Mouse (Mus musculus) hindbrain, embryonic 14.5 days (tissue): ENCODE measurements around the gene Lpp. TPM values are rescaled to one million over a fixed set of nuclear protein-coding genes. Genes with fewer than 3 reads are reported as not detected.

Experiments
- ATAC-seq: fragments of 200-750 bp; cut with Nextera tagmentation; 2 replicates; pipeline ENCODE4 v1.8.0; 2017; ENCODE audit warnings: moderate number of reproducible peaks, mild to moderate bottlenecking, moderate TSS enrichment, moderate library complexity; ENCODE audit not compliant: low FRiP score
- DNase-seq: peaks from one replicate; pipeline ENCODE4 v3.0.0-alpha.2; 2015; ENCODE audit warnings: low spot score
- H3K27ac ChIP-seq: fragments of 300-500 bp; sonication (generic); 2 replicates; pipeline ENCODE4 v1.5.1; 2014; ENCODE audit warnings: mild to moderate bottlenecking, moderate library complexity
- H3K27me3 ChIP-seq: fragments of 300-500 bp; sonication (generic); 2 replicates; pipeline ENCODE4 v1.6.1; 2014; ENCODE audit warnings: mild to moderate bottlenecking, low read length, mixed read lengths; ENCODE audit not compliant: control insufficient read depth, insufficient read depth
- H3K36me3 ChIP-seq: fragments of 300-500 bp; sonication (generic); replicated peaks from 2 replicates; pipeline ENCODE4 v1.6.1; 2014; ENCODE audit not compliant: control insufficient read depth, insufficient read depth
- H3K4me1 ChIP-seq: fragments of 300-500 bp; sonication (generic); replicated peaks from 2 replicates; pipeline ENCODE4 v1.6.1; 2014; ENCODE audit warnings: antibody characterized with exemption, low read length, mixed read lengths; ENCODE audit not compliant: control insufficient read depth, insufficient read depth
- H3K4me2 ChIP-seq: fragments of 300-500 bp; sonication (generic); replicated peaks from 2 replicates; pipeline ENCODE4 v1.6.1; 2014; ENCODE audit warnings: mild to moderate bottlenecking, moderate library complexity
- H3K4me3 ChIP-seq: fragments of 300-500 bp; sonication (generic); replicated peaks from 2 replicates; pipeline ENCODE4 v1.5.1; 2014; ENCODE audit warnings: mild to moderate bottlenecking, low read length
- H3K9ac ChIP-seq: fragments of 300-500 bp; sonication (generic); 2 replicates; pipeline ENCODE4 v1.6.1; 2014
- H3K9me3 ChIP-seq: fragments of 300-500 bp; sonication (generic); 2 replicates; pipeline ENCODE4 v1.6.1; 2016; ENCODE audit warnings: low read length; ENCODE audit not compliant: control insufficient read depth
- WGBS: fragments of 180-500 bp; shearing (Covaris S2); extraction: QIAGEN DNeasy Blood & Tissue Kit; methylation state at CpG from one replicate; pipeline ENCODE4 v1.1.7; 2014; 5-methylcytosine and 5-hydroxymethylcytosine counted together
- polyA plus RNA-seq: library from polyadenylated mRNA; unstranded; fragments of >200 nt; fragmentation: Nextera tagmentation; extraction: Ambion mirVana; gene quantifications from 2 replicates; pipeline ENCODE4 v1.2.1, GENCODE M21; 2014

The Lpp gene
- polyA plus RNA-seq, 1 experiment from 2014 or later = 13.0 TPM

DNA sequence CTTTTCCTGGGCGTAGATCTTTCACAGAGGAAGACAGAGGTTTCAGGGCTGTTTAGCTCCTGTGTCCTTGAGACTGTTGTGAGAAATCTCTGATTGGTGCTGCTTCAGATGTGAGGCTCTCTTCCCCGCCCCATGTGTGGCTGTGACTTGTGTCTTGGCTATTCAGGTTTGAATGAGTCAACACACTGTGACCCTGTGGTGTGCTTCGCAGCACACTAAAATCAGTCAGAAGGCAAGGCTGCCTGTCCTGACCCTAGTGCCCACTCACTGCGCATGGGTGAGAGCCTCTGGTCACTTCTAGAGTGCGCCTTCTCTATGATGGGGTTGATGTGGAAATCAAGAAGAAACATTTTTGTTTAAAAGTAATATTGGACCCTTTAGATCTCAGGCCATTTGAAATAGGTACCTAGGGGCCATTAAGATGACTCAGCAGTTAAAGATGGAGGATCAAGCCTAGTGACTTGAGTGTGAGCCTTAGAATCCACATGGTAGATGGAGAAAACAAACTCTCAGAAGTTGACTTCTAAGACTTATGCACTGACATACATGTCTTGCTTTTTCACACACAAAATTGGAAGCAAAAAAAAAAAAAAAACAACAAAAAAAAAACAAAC is 114.7 kb downstream of the Lpp start:
- DNase-seq (no peak), ATAC-seq (no peak)
- WGBS = 92% methylated on average over 5 of the region's 5 CpGs
- peaks cover 7% of the 10 kb centered on the region; the same call in 1 of the 2 replicates for H3K4me1 ChIP-seq
- H3K9ac ChIP-seq = no peak overlapping the region
- no peak overlapping the region for H3K4me2 ChIP-seq
- H3K9me3 ChIP-seq = no peaks in the 10 kb centered on the region
- no peak overlapping the region for H3K27ac ChIP-seq
- no peaks in the 10 kb centered on the region for H3K36me3 ChIP-seq
- no peak overlapping the region for H3K4me3 ChIP-seq
- H3K27me3 ChIP-seq = no peaks in the 10 kb centered on the region

DNA sequence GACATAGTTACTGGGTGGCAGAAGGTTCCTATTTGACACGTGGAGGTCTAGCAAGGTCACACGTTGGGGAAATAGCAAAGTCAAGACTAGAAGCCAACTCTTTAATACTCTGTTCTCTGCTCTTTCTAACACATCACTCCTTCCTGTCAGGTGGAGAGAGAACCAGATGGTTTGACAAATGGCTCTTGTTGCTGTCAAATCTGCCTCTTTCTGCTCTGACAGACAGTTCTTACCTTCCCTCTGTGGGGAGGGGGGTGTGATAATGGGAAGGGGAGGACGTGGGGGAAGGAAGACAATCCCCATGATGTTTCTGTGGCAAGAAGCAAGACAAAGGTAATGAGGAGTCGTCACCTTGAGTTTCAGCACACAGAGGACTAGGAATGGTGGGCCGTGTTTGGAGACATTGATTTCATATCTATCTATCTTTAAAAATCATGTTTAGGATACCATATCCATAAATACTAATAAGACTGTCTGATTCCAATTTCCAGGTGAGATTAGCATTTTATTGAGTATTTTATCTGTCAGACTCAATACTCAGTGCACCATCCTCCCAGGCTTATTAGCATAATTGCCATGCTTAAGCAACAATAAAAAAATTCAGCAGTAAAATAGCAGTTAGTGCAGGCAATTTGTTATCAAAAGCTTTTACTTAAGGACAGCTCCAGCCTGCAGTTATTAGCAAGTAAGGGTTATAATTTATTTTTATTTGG is 115.9 kb downstream of the Lpp start:
- Histone ChIP-seq H3K27ac (no peak overlapping the region; the same call in 1 of the 2 replicates), H3K27me3 (no peaks in the 10 kb centered on the region), H3K36me3 (no peaks in the 10 kb centered on the region), H3K9me3 (no peaks in the 10 kb centered on the region), H3K4me3 (no peak overlapping the region), H3K4me1 (peaks cover 7% of the 10 kb centered on the region; the same call in 1 of the 2 replicates), H3K4me2 (no peak overlapping the region), H3K9ac (no peak overlapping the region)
- no peak for ATAC-seq
- 57% methylated on average over 5 of the region's 5 CpGs for WGBS
- no peak for DNase-seq

DNA sequence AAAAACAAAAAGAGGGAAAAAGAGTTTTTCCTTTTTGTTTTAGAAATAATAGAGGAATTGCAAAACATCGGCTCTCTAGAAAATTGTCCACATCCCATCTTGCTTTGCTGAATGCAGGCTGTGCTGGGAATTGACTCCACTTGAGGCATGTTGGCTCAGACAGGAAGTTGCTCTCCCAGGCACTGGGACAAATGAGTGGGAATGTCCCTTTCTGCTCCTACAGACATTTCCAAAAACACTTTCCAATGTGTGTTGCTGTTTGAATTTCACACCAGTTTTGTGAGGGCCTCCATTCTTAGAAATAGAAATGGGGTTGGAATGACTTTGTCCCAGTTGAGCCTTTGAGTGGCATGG is 116.5 kb downstream of the Lpp start:
- Histone ChIP-seq H3K27ac (no peak overlapping the region; the same call in 1 of the 2 replicates), H3K9me3 (no peaks in the 10 kb centered on the region), H3K4me3 (no peak overlapping the region), H3K36me3 (no peaks in the 10 kb centered on the region), H3K4me2 (no peak overlapping the region), H3K4me1 (peaks cover 7% of the 10 kb centered on the region; the same call in 1 of the 2 replicates), H3K27me3 (no peaks in the 10 kb centered on the region), H3K9ac (no peak overlapping the region)
- WGBS = 49% methylated on average over 1 of the region's 1 CpGs
- ATAC-seq (no peak), DNase-seq (no peak)

DNA sequence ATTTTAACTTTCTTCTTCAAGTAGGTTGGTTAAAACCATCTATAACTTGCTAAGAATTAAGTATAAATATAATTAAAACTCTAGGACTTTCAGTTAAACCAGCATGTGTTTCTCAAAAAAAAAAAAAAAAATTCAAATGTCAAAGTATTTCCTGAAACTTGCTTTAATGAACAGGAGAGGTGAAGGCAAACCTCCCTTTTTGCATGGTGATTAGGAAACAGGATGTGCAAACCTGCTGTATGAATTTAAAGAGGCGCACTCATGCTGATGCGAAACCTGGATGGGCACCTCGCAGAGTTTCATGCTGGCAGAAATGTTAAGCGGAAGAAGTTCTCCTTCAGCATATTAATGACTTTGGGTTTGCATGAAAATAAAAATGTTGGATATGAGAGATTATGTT is 119.9 kb downstream of the Lpp start:
- ATAC-seq (no peak), DNase-seq (no peak)
- Histone ChIP-seq H3K27ac (no peak overlapping the region), H3K27me3 (no peaks in the 10 kb centered on the region), H3K36me3 (no peaks in the 10 kb centered on the region), H3K9ac (no peak overlapping the region), H3K4me3 (no peak overlapping the region), H3K4me2 (no peak overlapping the region), H3K9me3 (no peaks in the 10 kb centered on the region), H3K4me1 (peaks cover 7% of the 10 kb centered on the region; the same call in 1 of the 2 replicates)
- 87% methylated on average over 4 of the region's 4 CpGs for WGBS

DNA sequence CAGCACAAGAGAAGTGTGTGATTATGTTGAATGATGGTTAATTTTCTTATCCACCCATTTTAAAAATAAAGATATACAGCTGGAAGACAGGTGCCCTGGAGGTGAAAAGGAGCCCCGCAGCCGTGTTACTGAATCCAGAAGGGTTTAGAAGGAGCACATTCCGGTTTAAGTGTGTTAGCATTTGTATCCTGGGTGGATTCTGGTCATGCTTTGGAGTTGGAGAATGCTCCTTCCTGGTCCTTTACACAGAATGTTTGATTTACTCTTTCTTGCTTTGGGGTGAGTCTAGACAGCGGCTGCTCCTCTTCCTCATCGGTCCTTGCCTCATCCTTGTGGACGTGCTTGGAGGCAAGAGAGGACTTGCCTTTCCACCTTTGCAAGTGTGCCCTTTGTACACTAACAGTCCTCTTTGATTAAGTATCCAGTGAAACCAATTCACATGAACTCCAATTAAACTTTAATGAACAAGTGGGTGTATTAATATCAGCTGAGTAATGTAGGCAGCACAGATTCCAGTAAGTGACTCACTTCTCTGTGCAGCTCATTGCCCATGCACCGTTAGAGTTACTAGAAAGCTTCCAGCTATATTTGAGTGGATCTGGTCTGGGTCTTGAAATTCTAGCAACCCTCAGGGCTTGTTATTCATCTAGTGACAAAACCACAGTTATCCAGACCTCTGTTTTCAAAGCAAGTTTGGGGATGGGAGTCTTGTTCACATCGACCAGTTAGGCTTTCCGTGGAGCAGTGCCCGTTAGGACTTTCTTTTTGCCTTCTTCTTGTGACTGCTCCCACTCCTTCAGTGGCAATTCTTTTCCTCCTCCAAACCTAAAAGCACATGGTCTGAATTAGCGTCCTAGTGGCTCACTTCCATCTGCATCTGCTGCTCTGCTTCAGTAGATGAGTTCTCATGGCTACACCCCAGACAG is 121.8 kb downstream of the Lpp start:
- 88% methylated on average over 11 of the region's 11 CpGs for WGBS
- no peak overlapping the region for H3K4me3 ChIP-seq

DNA sequence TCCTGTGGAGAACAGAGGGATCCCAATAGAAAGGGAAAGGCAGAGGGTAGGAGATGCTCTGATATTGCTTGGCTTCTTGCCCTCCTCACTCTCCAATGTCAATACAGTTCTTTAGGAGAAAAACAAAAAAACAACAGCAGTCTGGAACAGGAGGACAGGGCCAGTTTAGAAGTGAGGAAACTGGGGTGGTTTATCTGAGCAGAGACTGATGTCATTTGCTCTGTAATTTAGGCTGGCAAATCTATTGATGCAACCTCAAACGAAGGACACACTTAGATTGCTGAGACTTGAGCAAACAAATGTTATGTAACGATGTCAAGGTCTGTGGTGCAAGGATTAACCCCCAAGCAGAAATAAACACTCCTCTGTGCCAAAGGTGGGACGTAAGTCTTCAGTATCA is 123.7 kb downstream of the Lpp start:
- H3K4me2 ChIP-seq = no peak overlapping the region
- no peaks in the 10 kb centered on the region for H3K9me3 ChIP-seq
- H3K4me1 ChIP-seq = no peaks in the 10 kb centered on the region
- 92% methylated on average over 3 of the region's 3 CpGs for WGBS
- H3K4me3 ChIP-seq = no peak overlapping the region
- no peak overlapping the region for H3K9ac ChIP-seq
- no peaks in the 10 kb centered on the region for H3K27me3 ChIP-seq
- H3K27ac ChIP-seq = no peak overlapping the region
- no peak for ATAC-seq
- H3K36me3 ChIP-seq = no peaks in the 10 kb centered on the region
- DNase-seq = no peak

More for the DNA sequence above, 121.8 kb downstream of the Lpp start:
- Histone ChIP-seq H3K27me3 (no peaks in the 10 kb centered on the region), H3K4me1 (no peaks in the 10 kb centered on the region; the same call in 1 of the 2 replicates), H3K9me3 (no peaks in the 10 kb centered on the region), H3K9ac (no peak overlapping the region), H3K27ac (no peak overlapping the region), H3K4me2 (no peak overlapping the region), H3K36me3 (no peaks in the 10 kb centered on the region)
- no peak for DNase-seq
- ATAC-seq = no peak

DNA sequence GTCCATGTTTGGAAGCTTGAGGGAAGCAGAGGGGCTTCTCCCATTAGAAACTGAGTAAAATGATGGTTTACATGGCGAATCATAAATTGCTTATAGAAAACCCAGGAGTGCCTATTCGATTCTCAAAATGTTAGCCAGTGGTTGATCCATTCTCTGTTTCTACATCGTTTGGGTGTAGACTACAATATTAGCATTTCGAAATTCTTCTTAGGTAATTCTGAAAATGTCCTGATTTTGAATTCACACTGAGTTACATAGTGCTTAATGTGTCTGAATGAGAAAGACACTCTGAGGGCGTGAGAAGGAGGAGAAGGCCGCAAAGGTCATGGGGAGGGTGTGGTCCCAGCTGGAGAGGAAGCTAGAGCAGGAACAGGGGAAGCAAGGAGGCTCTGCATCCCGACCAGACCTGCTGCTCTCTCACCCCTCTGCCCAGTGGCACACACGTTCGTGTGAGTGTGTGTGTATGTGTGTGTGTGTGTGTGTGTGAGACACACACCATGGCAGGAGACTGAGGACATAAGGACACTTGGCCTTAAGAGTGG is 124.3 kb downstream of the Lpp start:
- Histone ChIP-seq H3K4me3 (no peak overlapping the region), H3K27ac (no peak overlapping the region), H3K4me1 (no peaks in the 10 kb centered on the region), H3K36me3 (no peaks in the 10 kb centered on the region), H3K9ac (no peak overlapping the region), H3K27me3 (no peaks in the 10 kb centered on the region), H3K9me3 (no peaks in the 10 kb centered on the region), H3K4me2 (no peak overlapping the region)
- 64% methylated on average over 9 of the region's 9 CpGs for WGBS
- DNase-seq = no peak
- no peak for ATAC-seq

DNA sequence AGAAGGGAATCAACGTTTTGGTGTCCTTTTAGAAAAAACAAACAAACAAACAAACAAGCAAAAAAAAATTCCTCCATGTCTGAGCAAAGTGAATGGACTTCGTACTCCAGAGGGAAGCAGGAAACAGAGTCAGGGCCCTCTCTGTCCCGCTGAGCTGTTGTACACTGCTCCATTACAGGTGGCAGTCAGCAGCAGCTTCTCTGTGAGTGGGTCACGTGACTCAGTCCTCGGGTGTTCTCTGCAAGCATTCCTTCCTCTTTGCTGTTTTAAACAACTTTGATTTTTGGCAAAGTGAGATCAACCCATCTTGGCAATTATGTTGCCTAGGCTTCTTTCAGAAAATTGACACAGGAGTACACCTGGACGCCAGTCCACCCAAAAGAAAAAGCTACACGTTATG is 125.5 kb downstream of the Lpp start:
- H3K4me1 ChIP-seq = no peaks in the 10 kb centered on the region
- DNase-seq (no peak), ATAC-seq (no peak)
- no peak overlapping the region for H3K4me3 ChIP-seq
- no peaks in the 10 kb centered on the region for H3K27me3 ChIP-seq
- H3K4me2 ChIP-seq = no peak overlapping the region
- no peak overlapping the region for H3K9ac ChIP-seq
- no peaks in the 10 kb centered on the region for H3K36me3 ChIP-seq
- H3K9me3 ChIP-seq = no peaks in the 10 kb centered on the region
- H3K27ac ChIP-seq = no peak overlapping the region
- WGBS = 85% methylated on average over 7 of the region's 7 CpGs

DNA sequence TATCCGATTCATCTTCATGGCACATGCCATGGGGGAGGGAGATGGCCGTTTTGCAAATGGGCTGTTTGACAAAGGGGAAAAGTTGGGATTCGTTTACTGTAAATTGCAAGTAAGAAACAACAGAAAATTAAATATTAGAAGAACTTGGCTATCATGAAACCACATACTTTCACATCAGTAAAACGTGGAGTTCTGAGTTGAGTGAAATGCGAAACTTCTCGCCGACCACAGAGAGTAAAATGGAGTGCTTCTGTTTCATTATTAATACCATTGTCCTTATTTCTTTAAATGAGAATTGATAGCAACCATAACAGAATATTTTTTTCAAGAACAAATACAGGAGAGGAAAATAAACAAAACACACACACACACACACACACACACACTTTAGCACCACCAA is 133.9 kb downstream of the Lpp start:
- H3K9ac ChIP-seq = no peak overlapping the region
- ATAC-seq (no peak), DNase-seq (no peak)
- H3K4me2 ChIP-seq = no peak overlapping the region
- no peaks in the 10 kb centered on the region for H3K4me1 ChIP-seq
- no peaks in the 10 kb centered on the region for H3K36me3 ChIP-seq
- H3K9me3 ChIP-seq = no peaks in the 10 kb centered on the region
- no peaks in the 10 kb centered on the region for H3K27me3 ChIP-seq
- WGBS = 95% methylated on average over 7 of the region's 7 CpGs
- H3K27ac ChIP-seq = no peak overlapping the region
- H3K4me3 ChIP-seq = no peak overlapping the region
